Mouse (Mus musculus): ENCODE results near the gene Fzd4. TPM values are rescaled to one million over a fixed set of nuclear protein-coding genes. Genes with fewer than 3 reads are reported as not detected.

Fzd4 gene
- polyA plus RNA-seq (2014; fragmentation: Nextera tagmentation; extraction: Ambion mirVana): 4.1 and 5.0 TPM in 2 replicates

- peaks cover 2% of the 10 kb centered on the region for H3K27me3 ChIP-seq (ENCODE audit: control insufficient read depth, insufficient read depth, low read length)
Observed at GRCm38 (mm10) chr7:89404081-89404733, at the start of gene Fzd4, which contains the start of gene Tmem135. TSS of gene Fzd4 (plus strand) at chr7:89404355. TSS of gene Tmem135 (minus strand) at chr7:89404222.

GRCm38 (mm10) chr7:89355519-89356255, 48.5 kb upstream of the Fzd4 start:
- WGBS: 81% methylated on average over 8 of the region's 8 CpGs
- Histone ChIP-seq H3K4me2 (ENCODE audit: low read depth, low read length, severe bottlenecking) (no peak overlapping the region), H3K9me3 (ENCODE audit: control insufficient read depth, low read length) (no peaks in the 10 kb centered on the region)

More at GRCm38 (mm10) chr7:89404081-89404733, at the start of gene Fzd4, which contains the start of gene Tmem135:
- Histone ChIP-seq H3K9ac (ENCODE audit: low read length) (peak within 1 kb of the TSS; percentile 80), H3K4me2 (ENCODE audit: low read depth, low read length, severe bottlenecking) (peak within 1 kb of the TSS; percentile 99), H3K4me3 (ENCODE audit: low read depth, low read length) (peak within 1 kb of the TSS; percentile 68), H3K36me3 (ENCODE audit: control insufficient read depth, insufficient read depth, low read length) (no peaks in the 10 kb centered on the region), H3K4me1 (replicated peaks; ENCODE audit: control insufficient read depth, insufficient read depth, low read length) (peaks cover 15% of the 10 kb centered on the region; the same call in 1 of the 2 replicates), H3K27ac (ENCODE audit: low read depth, low read length) (peak within 1 kb of the TSS; percentile 8; the same call in 1 of the 2 replicates), H3K9me3 (ENCODE audit: control insufficient read depth, low read length) (no peaks in the 10 kb centered on the region)
- WGBS: 1% methylated on average over 61 of the region's 62 CpGs
- DNase-seq (ENCODE audit: low spot score) (peak; percentile 98), ATAC-seq (replicated peaks; ENCODE audit: low FRiP score) (peak; percentile 96)

DNA sequence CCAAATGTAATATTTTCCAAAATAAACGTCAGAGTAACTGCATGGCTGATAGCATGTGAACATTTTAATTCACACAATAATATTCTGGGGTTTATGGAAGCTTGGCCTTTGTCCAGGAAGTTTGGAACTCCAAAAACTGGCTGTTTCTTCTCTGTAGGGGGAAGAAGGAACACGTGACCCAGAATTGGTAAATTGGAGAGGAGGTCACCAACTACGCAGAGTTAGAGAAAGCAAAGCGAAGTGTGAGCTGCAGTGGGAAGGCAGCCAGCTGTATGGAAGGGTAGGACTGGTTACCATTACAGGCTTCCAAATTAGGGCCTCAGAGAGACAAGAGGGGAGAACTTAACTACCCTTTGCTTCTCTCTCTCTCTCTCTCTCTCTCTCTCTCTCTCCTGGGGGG, 47.8 kb upstream of the Fzd4 start:
- Histone ChIP-seq H3K4me1 (replicated peaks; ENCODE audit: control insufficient read depth, insufficient read depth, low read length) (no peaks in the 10 kb centered on the region), H3K27me3 (ENCODE audit: control insufficient read depth, insufficient read depth, low read length) (no peaks in the 10 kb centered on the region), H3K4me3 (ENCODE audit: low read depth, low read length) (no peak overlapping the region), H3K9ac (ENCODE audit: low read length) (no peak overlapping the region), H3K9me3 (ENCODE audit: control insufficient read depth, low read length) (no peaks in the 10 kb centered on the region), H3K4me2 (ENCODE audit: low read depth, low read length, severe bottlenecking) (no peak overlapping the region), H3K27ac (ENCODE audit: low read depth, low read length) (no peak overlapping the region), H3K36me3 (ENCODE audit: control insufficient read depth, insufficient read depth, low read length) (no peaks in the 10 kb centered on the region)
- DNase-seq (ENCODE audit: low spot score) (no peak), ATAC-seq (replicated peaks; ENCODE audit: low FRiP score) (no peak)
- 80% methylated on average over 4 of the region's 4 CpGs for WGBS

More at GRCm38 (mm10) chr7:89355519-89356255, 48.5 kb upstream of the Fzd4 start:
- no peak overlapping the region for H3K9ac ChIP-seq (ENCODE audit: low read length)
- no peaks in the 10 kb centered on the region for H3K4me1 ChIP-seq (replicated peaks; ENCODE audit: control insufficient read depth, insufficient read depth, low read length)
- no peak overlapping the region for H3K27ac ChIP-seq (ENCODE audit: low read depth, low read length)
- no peaks in the 10 kb centered on the region for H3K36me3 ChIP-seq (ENCODE audit: control insufficient read depth, insufficient read depth, low read length)
- H3K27me3 ChIP-seq (ENCODE audit: control insufficient read depth, insufficient read depth, low read length): no peaks in the 10 kb centered on the region
- ATAC-seq (replicated peaks; ENCODE audit: low FRiP score): no peak
- H3K4me3 ChIP-seq (ENCODE audit: low read depth, low read length): no peak overlapping the region
- DNase-seq (ENCODE audit: low spot score): no peak

DNA sequence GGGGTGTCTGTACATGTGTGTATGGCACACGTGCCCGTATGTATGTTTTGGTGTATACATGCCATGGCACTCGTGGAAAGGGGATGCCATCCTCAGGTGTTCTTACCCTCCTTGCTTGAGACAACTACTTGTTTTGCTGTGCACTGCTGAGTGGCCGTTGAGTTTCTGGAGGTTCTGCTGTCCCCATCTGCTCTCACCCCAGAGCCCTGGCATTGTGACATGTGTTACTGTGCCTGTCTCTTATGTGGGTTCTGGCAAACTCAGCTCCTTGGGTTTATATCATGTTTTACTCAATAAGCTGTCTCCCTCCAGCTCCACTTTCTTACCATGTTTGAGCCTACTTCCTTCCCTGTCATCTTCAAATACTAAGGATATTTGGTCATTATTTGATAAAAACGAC, 40.2 kb upstream of the Fzd4 start:
- Histone ChIP-seq H3K27ac (ENCODE audit: low read depth, low read length) (no peak overlapping the region), H3K27me3 (ENCODE audit: control insufficient read depth, insufficient read depth, low read length) (no peaks in the 10 kb centered on the region), H3K9ac (ENCODE audit: low read length) (no peak overlapping the region), H3K4me1 (replicated peaks; ENCODE audit: control insufficient read depth, insufficient read depth, low read length) (no peaks in the 10 kb centered on the region), H3K4me3 (ENCODE audit: low read depth, low read length) (no peak overlapping the region), H3K36me3 (ENCODE audit: control insufficient read depth, insufficient read depth, low read length) (no peaks in the 10 kb centered on the region), H3K4me2 (ENCODE audit: low read depth, low read length, severe bottlenecking) (no peak overlapping the region), H3K9me3 (ENCODE audit: control insufficient read depth, low read length) (no peaks in the 10 kb centered on the region)
- 90% methylated on average over 5 of the region's 5 CpGs for WGBS
- ATAC-seq (replicated peaks; ENCODE audit: low FRiP score) (no peak), DNase-seq (ENCODE audit: low spot score) (no peak)

GRCm38 (mm10) chr7:89365135-89365880, 38.8 kb upstream of the Fzd4 start:
- no peak for ATAC-seq (replicated peaks; ENCODE audit: low FRiP score)
- no peak for DNase-seq (ENCODE audit: low spot score)
- H3K9me3 ChIP-seq (ENCODE audit: control insufficient read depth, low read length): no peaks in the 10 kb centered on the region
- H3K27ac ChIP-seq (ENCODE audit: low read depth, low read length): no peak overlapping the region
- H3K9ac ChIP-seq (ENCODE audit: low read length): no peak overlapping the region
- H3K27me3 ChIP-seq (ENCODE audit: control insufficient read depth, insufficient read depth, low read length): no peaks in the 10 kb centered on the region
- WGBS: 88% methylated on average over 10 of the region's 10 CpGs
- no peaks in the 10 kb centered on the region for H3K4me1 ChIP-seq (replicated peaks; ENCODE audit: control insufficient read depth, insufficient read depth, low read length)
- H3K4me3 ChIP-seq (ENCODE audit: low read depth, low read length): no peak overlapping the region
- no peak overlapping the region for H3K4me2 ChIP-seq (ENCODE audit: low read depth, low read length, severe bottlenecking)
- H3K36me3 ChIP-seq (ENCODE audit: control insufficient read depth, insufficient read depth, low read length): no peaks in the 10 kb centered on the region

GRCm38 (mm10) chr7:89367643-89368042, 36.5 kb upstream of the Fzd4 start:
- Histone ChIP-seq H3K4me1 (replicated peaks; ENCODE audit: control insufficient read depth, insufficient read depth, low read length) (no peaks in the 10 kb centered on the region), H3K27me3 (ENCODE audit: control insufficient read depth, insufficient read depth, low read length) (no peaks in the 10 kb centered on the region), H3K27ac (ENCODE audit: low read depth, low read length) (no peak overlapping the region), H3K4me3 (ENCODE audit: low read depth, low read length) (no peak overlapping the region), H3K4me2 (ENCODE audit: low read depth, low read length, severe bottlenecking) (no peak overlapping the region), H3K36me3 (ENCODE audit: control insufficient read depth, insufficient read depth, low read length) (no peaks in the 10 kb centered on the region), H3K9me3 (ENCODE audit: control insufficient read depth, low read length) (no peaks in the 10 kb centered on the region), H3K9ac (ENCODE audit: low read length) (no peak overlapping the region)
- no peak for DNase-seq (ENCODE audit: low spot score)
- no peak for ATAC-seq (replicated peaks; ENCODE audit: low FRiP score)
- 28% methylated on average over 3 of the region's 3 CpGs for WGBS

GRCm38 (mm10) chr7:89370086-89370485, 34.1 kb upstream of the Fzd4 start:
- Histone ChIP-seq H3K27me3 (ENCODE audit: control insufficient read depth, insufficient read depth, low read length) (no peaks in the 10 kb centered on the region), H3K9ac (ENCODE audit: low read length) (no peak overlapping the region), H3K4me1 (replicated peaks; ENCODE audit: control insufficient read depth, insufficient read depth, low read length) (no peaks in the 10 kb centered on the region), H3K4me3 (ENCODE audit: low read depth, low read length) (no peak overlapping the region), H3K4me2 (ENCODE audit: low read depth, low read length, severe bottlenecking) (no peak overlapping the region), H3K27ac (ENCODE audit: low read depth, low read length) (no peak overlapping the region), H3K36me3 (ENCODE audit: control insufficient read depth, insufficient read depth, low read length) (no peaks in the 10 kb centered on the region), H3K9me3 (ENCODE audit: control insufficient read depth, low read length) (no peaks in the 10 kb centered on the region)
- WGBS: 83% methylated on average over 1 of the region's 1 CpGs
- ATAC-seq (replicated peaks; ENCODE audit: low FRiP score) (no peak), DNase-seq (ENCODE audit: low spot score) (no peak)

DNA sequence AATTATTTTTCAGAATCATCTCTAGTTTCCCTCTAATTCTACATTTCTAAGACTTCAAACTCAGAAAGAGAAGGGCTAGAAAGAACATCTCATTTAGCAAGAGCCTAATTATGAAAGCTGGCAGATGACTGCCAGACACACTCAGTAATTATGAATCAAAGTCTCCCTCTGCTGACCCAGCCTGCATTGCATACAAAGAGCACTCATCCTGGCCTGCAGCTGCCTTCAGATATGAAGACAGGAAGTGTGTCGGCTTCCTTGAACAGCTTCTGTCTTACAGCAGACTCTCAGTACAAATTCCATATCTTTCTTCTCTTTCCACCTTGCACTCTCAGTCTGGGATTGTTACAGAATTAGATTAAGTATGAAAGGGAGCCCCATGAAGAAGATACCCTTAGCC, 33.2 kb upstream of the Fzd4 start:
- Histone ChIP-seq H3K27ac (ENCODE audit: low read depth, low read length) (no peak overlapping the region), H3K36me3 (ENCODE audit: control insufficient read depth, insufficient read depth, low read length) (no peaks in the 10 kb centered on the region), H3K4me2 (ENCODE audit: low read depth, low read length, severe bottlenecking) (no peak overlapping the region), H3K9ac (ENCODE audit: low read length) (no peak overlapping the region), H3K27me3 (ENCODE audit: control insufficient read depth, insufficient read depth, low read length) (no peaks in the 10 kb centered on the region), H3K4me1 (replicated peaks; ENCODE audit: control insufficient read depth, insufficient read depth, low read length) (no peaks in the 10 kb centered on the region), H3K4me3 (ENCODE audit: low read depth, low read length) (no peak overlapping the region), H3K9me3 (ENCODE audit: control insufficient read depth, low read length) (no peaks in the 10 kb centered on the region)
- ATAC-seq (replicated peaks; ENCODE audit: low FRiP score) (no peak), DNase-seq (ENCODE audit: low spot score) (no peak)
- 69% methylated on average over 1 of the region's 1 CpGs for WGBS
